Mouse (Mus musculus) heart, adult 18-20 months (tissue): ENCODE results near the gene Cyp4a31. TPM values are rescaled to one million over a fixed set of nuclear protein-coding genes. Genes with fewer than 3 reads are reported as not detected.

Experiments
- total RNA-seq, 2 experiments: library from RNA; stranded (reverse); gene quantifications; 2 replicates each; pipeline ENCODE4 v1.2.3; 2021

The Cyp4a31 gene
- total RNA-seq, 2 experiments from 2014 or later: not detected

Other genes starting within 250 kb of the Cyp4a31 start
- 1 to 10 TPM in 1 of 2 experiments, not detected in 1; 2.0 TPM for gene Cyp4a12b, start 152.0 kb upstream of the Cyp4a31 start, total RNA-seq
- not detected for gene Cyp4a30b, start 111.0 kb upstream of the Cyp4a31 start, total RNA-seq
- gene Cyp4a14, start 67.5 kb upstream of the Cyp4a31 start, total RNA-seq: not detected
- not detected for gene Cyp4a10, start 45.4 kb upstream of the Cyp4a31 start, total RNA-seq
- not detected for gene Cyp4a32, start 37.3 kb downstream of the Cyp4a31 start, total RNA-seq
- gene Cyp4b1, start 84.1 kb downstream of the Cyp4a31 start, total RNA-seq: 10 to 100 TPM; 29.4 to 33.2 TPM
- 10 to 100 TPM; 38.8 to 43.8 TPM for gene Efcab14, start 174.1 kb downstream of the Cyp4a31 start, total RNA-seq
- 1 to 10 TPM in 1 of 2 experiments, under 1 TPM in 1; 0.45 to 1.9 TPM for gene Tex38, start 217.4 kb downstream of the Cyp4a31 start, total RNA-seq
- 100 to 1,000 TPM; 105 to 129 TPM for gene Atpaf1, start 221.2 kb downstream of the Cyp4a31 start, total RNA-seq